Mouse (Mus musculus): ENCODE results near the gene Ghrhr.

DNA sequence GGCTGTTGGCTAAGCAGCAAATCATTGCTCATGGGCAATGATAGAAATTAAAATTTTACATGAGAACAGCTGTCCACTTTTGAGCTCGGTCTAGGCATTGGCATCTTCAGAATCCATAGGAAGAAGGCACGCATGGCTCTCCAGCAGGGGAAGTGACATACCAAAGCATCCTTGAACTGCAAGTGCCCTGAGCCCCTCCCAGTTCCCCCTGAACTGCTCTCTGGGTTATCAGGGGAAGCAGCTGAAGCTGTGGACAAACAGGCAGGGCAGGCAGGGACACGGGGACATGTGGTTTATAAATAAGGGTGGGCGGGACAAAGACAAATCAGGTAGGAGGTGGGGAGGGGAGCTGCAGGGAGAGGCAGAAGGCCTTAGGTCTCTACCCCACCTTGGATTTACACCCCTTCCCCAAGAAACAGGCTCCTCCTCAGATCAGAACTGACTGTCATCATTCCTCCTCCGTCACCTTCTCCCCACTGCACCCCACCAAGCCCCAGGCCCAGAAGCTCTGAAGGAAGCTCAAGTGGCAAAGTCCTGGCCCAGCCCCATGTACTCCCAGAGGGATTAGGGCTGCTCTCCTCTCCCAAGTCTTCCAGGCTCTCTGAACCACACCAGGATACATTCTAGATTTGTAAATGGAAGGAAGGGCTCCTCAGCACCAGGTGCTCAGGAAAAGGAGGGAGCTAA is 19.9 kb upstream of the Ghrhr start:
- TF ChIP-seq CTCF (IDR thresholded peaks at IDR 0.05; ENCODE audit: low read depth) (no peak), EP300 (IDR thresholded peaks at IDR 0.05; ENCODE audit: low read depth) (peak; percentile 69)
